Mouse (Mus musculus): Measurements from ENCODE around the gene Tvp23b. TPM values are rescaled to one million over a fixed set of nuclear protein-coding genes. Genes with fewer than 3 reads are reported as not detected.

Gene Tvp23b
- polyA plus RNA-seq, 1 experiment from 2014 or later = 46.9 TPM

GRCm38 (mm10) chr11:62869201-62869600 lies 10.1 kb upstream of the Tvp23b start:
- Histone ChIP-seq H3K4me2 (no peak overlapping the region), H3K9me3 (no peaks in the 10 kb centered on the region), H3K4me3 (no peak overlapping the region), H3K27ac (replicated peaks) (no peak overlapping the region), H3K27me3 (no peaks in the 10 kb centered on the region), H3K4me1 (replicated peaks) (no peaks in the 10 kb centered on the region), H3K36me3 (no peaks in the 10 kb centered on the region), H3K9ac (no peak overlapping the region)
- WGBS = 76% methylated on average over 5 of the region's 5 CpGs
- no peak for ATAC-seq (ENCODE audit: low read depth)

GRCm38 (mm10) chr11:62869715-62870371 lies 9.4 kb upstream of the Tvp23b start:
- Histone ChIP-seq H3K4me2 (no peak overlapping the region), H3K4me1 (replicated peaks) (no peaks in the 10 kb centered on the region), H3K9ac (no peak overlapping the region), H3K9me3 (no peaks in the 10 kb centered on the region), H3K4me3 (no peak overlapping the region), H3K36me3 (no peaks in the 10 kb centered on the region), H3K27me3 (no peaks in the 10 kb centered on the region), H3K27ac (replicated peaks) (no peak overlapping the region)
- ATAC-seq (ENCODE audit: low read depth) = no peak
- WGBS = 82% methylated on average over 8 of the region's 8 CpGs

GRCm38 (mm10) chr11:62873479-62873878 lies 5.8 kb upstream of the Tvp23b start:
- H3K4me1 ChIP-seq (replicated peaks) = no peaks in the 10 kb centered on the region
- no peaks in the 10 kb centered on the region for H3K27me3 ChIP-seq
- 77% methylated on average over 9 of the region's 9 CpGs for WGBS
- no peaks in the 10 kb centered on the region for H3K9me3 ChIP-seq
- no peak for ATAC-seq (ENCODE audit: low read depth)
- no peak overlapping the region for H3K9ac ChIP-seq
- no peaks in the 10 kb centered on the region for H3K36me3 ChIP-seq
- no peak overlapping the region for H3K27ac ChIP-seq (replicated peaks)
- H3K4me2 ChIP-seq = no peak overlapping the region
- no peak overlapping the region for H3K4me3 ChIP-seq

GRCm38 (mm10) chr11:62875696-62876095 lies 3.6 kb upstream of the Tvp23b start:
- no peak for ATAC-seq (ENCODE audit: low read depth)
- no peak overlapping the region for H3K9ac ChIP-seq
- no peaks in the 10 kb centered on the region for H3K27me3 ChIP-seq
- 84% methylated on average over 1 of the region's 1 CpGs for WGBS
- H3K36me3 ChIP-seq = no peaks in the 10 kb centered on the region
- H3K4me3 ChIP-seq = no peak overlapping the region
- H3K4me2 ChIP-seq = no peak overlapping the region
- no peaks in the 10 kb centered on the region for H3K9me3 ChIP-seq
- no peak overlapping the region for H3K27ac ChIP-seq (replicated peaks)
- peaks cover 9% of the 10 kb centered on the region for H3K4me1 ChIP-seq (replicated peaks)

- ATAC-seq (ENCODE audit: low read depth) = no peak
- Histone ChIP-seq H3K9me3 (no peaks in the 10 kb centered on the region), H3K36me3 (no peaks in the 10 kb centered on the region), H3K4me3 (no peak overlapping the region), H3K4me2 (no peak overlapping the region), H3K4me1 (replicated peaks) (peaks cover 10% of the 10 kb centered on the region), H3K9ac (no peak overlapping the region), H3K27ac (replicated peaks) (no peak overlapping the region), H3K27me3 (no peaks in the 10 kb centered on the region)
- WGBS = 82% methylated on average over 4 of the region's 4 CpGs
Measured at GRCm38 (mm10) chr11:62876445-62876844, 2.8 kb upstream of the Tvp23b start.

GRCm38 (mm10) chr11:62877391-62877790 lies 1.9 kb upstream of the Tvp23b start:
- Histone ChIP-seq H3K4me2 (no peak overlapping the region), H3K4me1 (replicated peaks) (peaks cover 10% of the 10 kb centered on the region), H3K36me3 (peaks cover 4% of the 10 kb centered on the region; the same call in 1 of the 2 replicates), H3K9ac (no peak overlapping the region), H3K27ac (replicated peaks) (no peak overlapping the region), H3K9me3 (no peaks in the 10 kb centered on the region), H3K27me3 (no peaks in the 10 kb centered on the region), H3K4me3 (no peak overlapping the region)
- WGBS = 89% methylated on average over 1 of the region's 1 CpGs
- no peak for ATAC-seq (ENCODE audit: low read depth)

GRCm38 (mm10) chr11:62878728-62879127 lies 527 bp upstream of the Tvp23b start:
- peaks cover 12% of the 10 kb centered on the region; the same call in 1 of the 2 replicates for H3K36me3 ChIP-seq
- peaks cover 10% of the 10 kb centered on the region for H3K4me1 ChIP-seq (replicated peaks)
- no peak overlapping the region for H3K27ac ChIP-seq (replicated peaks)
- H3K27me3 ChIP-seq = no peaks in the 10 kb centered on the region
- H3K4me3 ChIP-seq = peak overlapping the region; percentile 79
- ATAC-seq (ENCODE audit: low read depth) = 0 out of 2 replicates have a peak, but pooled peaks have one; percentile 18
- H3K9me3 ChIP-seq = no peaks in the 10 kb centered on the region
- 28% methylated on average over 9 of the region's 9 CpGs for WGBS
- H3K4me2 ChIP-seq = peak overlapping the region; percentile 60
- H3K9ac ChIP-seq = peak overlapping the region; percentile 53

- Histone ChIP-seq H3K9ac (no peak overlapping the region), H3K4me3 (no peak overlapping the region), H3K9me3 (no peaks in the 10 kb centered on the region), H3K36me3 (peaks cover 47% of the 10 kb centered on the region), H3K4me2 (no peak overlapping the region), H3K4me1 (replicated peaks) (peaks cover 10% of the 10 kb centered on the region), H3K27me3 (no peaks in the 10 kb centered on the region), H3K27ac (replicated peaks) (no peak overlapping the region)
- ATAC-seq (ENCODE audit: low read depth) = no peak
- WGBS = 92% methylated on average over 8 of the region's 8 CpGs
Measured at GRCm38 (mm10) chr11:62883407-62883806, 4.2 kb downstream of the Tvp23b start.

- no peak overlapping the region for H3K4me3 ChIP-seq
- no peak overlapping the region for H3K9ac ChIP-seq
- 65% methylated on average over 5 of the region's 5 CpGs for WGBS
- no peaks in the 10 kb centered on the region for H3K9me3 ChIP-seq
- no peak overlapping the region for H3K27ac ChIP-seq (replicated peaks)
- H3K4me1 ChIP-seq (replicated peaks) = peaks cover 5% of the 10 kb centered on the region
- peaks cover 60% of the 10 kb centered on the region for H3K36me3 ChIP-seq
- H3K4me2 ChIP-seq = no peak overlapping the region
- ATAC-seq (ENCODE audit: low read depth) = no peak
- H3K27me3 ChIP-seq = no peaks in the 10 kb centered on the region
Measured at GRCm38 (mm10) chr11:62885323-62885722, 6.1 kb downstream of the Tvp23b start.

GRCm38 (mm10) chr11:62890796-62891195 lies 11.5 kb downstream of the Tvp23b start:
- Histone ChIP-seq H3K4me2 (no peak overlapping the region), H3K27ac (replicated peaks) (no peak overlapping the region), H3K4me1 (replicated peaks) (no peaks in the 10 kb centered on the region), H3K36me3 (peaks cover 58% of the 10 kb centered on the region), H3K27me3 (no peaks in the 10 kb centered on the region), H3K9ac (no peak overlapping the region), H3K9me3 (no peaks in the 10 kb centered on the region), H3K4me3 (no peak overlapping the region)
- no peak for ATAC-seq (ENCODE audit: low read depth)
- 90% methylated on average over 4 of the region's 4 CpGs for WGBS

- Histone ChIP-seq H3K27me3 (no peaks in the 10 kb centered on the region), H3K4me3 (no peak overlapping the region), H3K9ac (no peak overlapping the region), H3K4me1 (replicated peaks) (no peaks in the 10 kb centered on the region), H3K27ac (replicated peaks) (no peak overlapping the region), H3K9me3 (no peaks in the 10 kb centered on the region), H3K36me3 (peaks cover 52% of the 10 kb centered on the region), H3K4me2 (no peak overlapping the region)
- 93% methylated on average over 11 of the region's 11 CpGs for WGBS
- ATAC-seq (ENCODE audit: low read depth) = no peak
Measured at GRCm38 (mm10) chr11:62891763-62892162, 12.5 kb downstream of the Tvp23b start.

GRCm38 (mm10) chr11:62901699-62902323 lies 22.6 kb downstream of the Tvp23b start:
- no peaks in the 10 kb centered on the region for H3K4me1 ChIP-seq (replicated peaks)
- peak; percentile 75; the same call in 1 of the 2 replicates for ATAC-seq (ENCODE audit: low read depth)
- WGBS = 36% methylated on average over 12 of the region's 12 CpGs
- H3K36me3 ChIP-seq = peaks cover 6% of the 10 kb centered on the region; the same call in 1 of the 2 replicates
- no peak overlapping the region for H3K4me2 ChIP-seq
- no peak overlapping the region for H3K4me3 ChIP-seq
- H3K9me3 ChIP-seq = no peaks in the 10 kb centered on the region
- H3K27ac ChIP-seq (replicated peaks) = no peak overlapping the region
- no peak overlapping the region for H3K9ac ChIP-seq
- H3K27me3 ChIP-seq = no peaks in the 10 kb centered on the region

All from neural tube, embryonic 13.5 days (tissue).